Mouse (Mus musculus) embryo, embryonic 11 days (tissue): ENCODE data around the gene Pgghg.
A peak's percentile ranks its signal among the peaks of the same experiment; 100 is the strongest.

ENCODE experiments used
- DNase-seq: peaks from one replicate; pipeline ENCODE4 v3.0.0-alpha.2; 2015

Gene Pgghg

GRCm38 (mm10) chr7:140941222-140942051 lies at the start of gene Pgghg:
Gene Pgghg, plus strand, starts transcription at chr7:140941391.
- DNase-seq = peak; percentile 90

DNA sequence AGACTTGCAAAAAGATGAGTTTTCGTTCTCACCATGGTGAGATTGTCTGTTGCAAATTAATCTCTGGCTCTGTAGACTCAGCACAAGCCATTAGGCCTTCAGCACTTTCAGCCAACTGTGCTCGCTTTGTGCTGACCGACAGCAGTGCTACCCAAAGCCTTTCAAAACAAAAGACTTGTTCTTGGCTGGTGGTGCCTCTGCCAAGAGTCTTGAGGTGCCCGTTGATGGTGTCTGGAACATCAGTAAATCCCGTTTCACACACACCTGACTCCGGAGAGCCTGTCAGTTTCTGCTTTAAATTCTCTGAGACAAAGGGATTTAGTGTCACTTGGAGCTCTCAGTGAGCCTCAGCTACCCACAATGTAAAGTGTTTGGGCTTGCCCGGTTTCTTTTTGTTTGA lies 47.2 kb upstream of the Pgghg start:
- DNase-seq = no peak

- DNase-seq = no peak
These were observed 46.6 kb upstream of the Pgghg start for GRCm38 (mm10) chr7:140894611-140895010.

DNA sequence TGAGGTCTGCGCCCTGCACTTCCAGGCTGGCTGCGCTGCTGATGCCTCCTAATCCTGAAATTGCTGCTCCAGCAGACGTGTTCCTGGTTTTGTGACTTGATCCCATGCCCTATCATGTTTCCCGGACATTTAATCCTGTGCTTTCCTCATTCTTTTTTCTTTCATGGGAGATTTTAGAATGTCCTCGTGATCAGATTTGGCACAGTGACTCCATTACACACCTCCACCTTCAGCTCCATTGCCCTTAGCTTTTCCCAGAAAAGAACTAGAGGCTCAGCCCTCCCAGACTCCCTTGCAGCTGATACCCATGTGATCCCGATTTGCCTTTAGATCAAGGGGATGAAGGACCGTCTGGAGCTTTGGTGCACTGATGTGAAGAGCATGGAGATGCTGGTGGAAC lies 43.3 kb upstream of the Pgghg start:
- DNase-seq = no peak

DNA sequence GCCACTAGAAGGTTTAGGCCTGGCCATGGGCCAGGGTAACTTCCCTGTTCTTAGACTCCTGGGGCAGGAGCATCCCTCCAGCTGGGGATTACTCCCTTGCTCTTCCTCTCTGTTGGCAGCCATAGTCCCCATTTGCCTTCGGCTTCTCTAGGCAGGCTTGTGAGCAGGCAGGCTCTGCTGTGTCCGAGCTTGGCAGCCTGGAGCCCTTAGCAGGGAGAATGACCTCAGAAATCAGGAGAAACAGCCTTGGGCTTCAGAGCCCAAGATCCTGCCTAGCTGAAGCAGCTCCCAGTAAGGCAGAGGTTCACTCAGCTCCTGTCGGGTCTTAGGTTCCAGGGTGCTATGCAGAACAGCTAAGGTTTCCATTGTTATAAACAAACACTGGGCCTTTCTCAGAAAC lies 42.1 kb upstream of the Pgghg start:
- DNase-seq = no peak

- DNase-seq = no peak
These were observed 41.0 kb upstream of the Pgghg start, which contains the start of gene Cox8b for GRCm38 (mm10) chr7:140900220-140900619. Gene Cox8b, minus strand, starts transcription at chr7:140900446.

- no peak for DNase-seq
These were observed 38.9 kb upstream of the Pgghg start for GRCm38 (mm10) chr7:140902036-140902875.

DNA sequence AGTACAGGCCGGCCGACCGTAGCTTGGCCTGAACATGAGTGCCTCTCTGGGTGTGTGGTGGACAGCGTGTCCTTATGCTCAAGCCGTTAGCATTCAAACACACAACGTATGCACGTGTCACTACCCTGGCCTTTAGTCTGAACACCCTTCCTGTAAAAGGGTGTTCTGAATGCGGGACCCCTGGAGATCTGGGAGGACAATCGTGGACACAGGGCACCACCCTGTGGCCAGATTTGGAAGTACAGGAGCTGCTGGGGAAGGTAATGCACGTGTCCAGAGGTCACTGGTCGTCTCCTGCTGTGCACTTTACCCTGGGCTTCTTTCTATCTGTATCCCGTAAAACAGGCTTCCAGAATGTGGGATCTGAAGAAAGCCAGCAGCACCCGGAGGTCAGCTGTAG lies 38.0 kb upstream of the Pgghg start:
- DNase-seq = peak; percentile 77

GRCm38 (mm10) chr7:140905642-140906081 lies 35.5 kb upstream of the Pgghg start:
- no peak for DNase-seq

DNA sequence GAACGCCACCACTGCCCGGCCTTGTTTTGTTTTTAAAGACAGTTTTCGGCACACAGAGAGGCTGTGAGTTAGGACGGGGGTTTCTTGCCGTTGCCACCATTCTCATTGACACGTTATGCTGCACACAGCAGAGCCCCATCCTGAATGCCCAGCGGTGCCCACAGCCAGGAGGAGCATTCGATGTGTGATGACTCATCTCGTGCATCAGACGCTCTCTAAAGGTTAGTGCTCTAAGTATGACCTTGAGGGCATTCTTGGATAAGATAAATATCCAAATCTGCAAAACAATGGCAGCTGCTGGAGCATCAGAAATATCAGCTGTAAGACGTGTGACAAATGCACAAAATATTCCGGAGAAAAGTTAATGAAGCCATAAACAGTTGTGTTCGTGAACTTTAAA lies 34.1 kb upstream of the Pgghg start:
- no peak for DNase-seq

GRCm38 (mm10) chr7:140907697-140908096 lies 33.5 kb upstream of the Pgghg start:
- no peak for DNase-seq

DNA sequence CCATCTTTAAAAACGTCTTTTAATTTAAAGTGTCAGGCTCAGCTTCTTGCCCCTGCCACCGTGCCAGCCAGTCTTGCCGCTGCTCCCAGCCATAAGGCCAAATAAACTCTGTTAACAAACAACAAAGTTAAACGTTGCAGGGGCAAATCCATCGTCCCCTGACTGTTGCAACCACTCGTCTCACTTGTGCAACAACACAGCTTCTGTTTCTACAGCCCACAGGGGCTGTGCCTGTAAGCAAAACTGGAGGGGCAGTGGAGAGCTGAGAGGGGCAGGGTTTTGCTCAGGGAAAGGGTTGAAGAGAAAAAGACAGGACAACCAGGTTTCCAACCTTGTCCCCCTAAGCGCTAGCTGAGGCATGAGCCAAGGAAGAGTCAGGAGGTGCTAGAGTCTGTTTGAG lies 33.0 kb upstream of the Pgghg start:
- no peak for DNase-seq

DNA sequence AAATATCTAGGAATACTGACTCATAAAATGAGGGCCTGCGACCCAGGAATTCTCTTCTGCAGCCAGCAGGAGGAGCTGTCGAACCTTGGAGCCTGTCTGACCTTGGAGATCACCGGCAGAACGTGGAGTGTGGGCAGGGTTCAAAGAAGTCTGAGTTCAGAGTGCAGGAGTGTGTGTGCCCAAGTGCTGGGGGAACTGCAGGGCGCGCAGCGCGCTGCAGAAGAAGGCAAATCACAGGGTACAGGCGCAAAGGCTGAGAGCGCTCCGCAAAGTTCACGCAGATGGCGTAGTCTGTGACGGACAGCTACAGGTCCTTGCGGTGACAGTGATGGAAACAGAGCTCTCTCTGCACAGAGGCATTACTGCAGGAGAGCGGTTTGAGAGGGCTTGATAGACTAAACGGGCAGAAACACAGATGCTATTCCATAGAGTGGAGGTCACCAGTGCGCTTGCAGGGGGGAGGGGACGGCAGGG lies 32.5 kb upstream of the Pgghg start:
- DNase-seq = peak; percentile 90

GRCm38 (mm10) chr7:140912293-140912692 lies 28.9 kb upstream of the Pgghg start:
- no peak for DNase-seq

GRCm38 (mm10) chr7:140912846-140913482 lies 28.2 kb upstream of the Pgghg start:
- DNase-seq = no peak

DNA sequence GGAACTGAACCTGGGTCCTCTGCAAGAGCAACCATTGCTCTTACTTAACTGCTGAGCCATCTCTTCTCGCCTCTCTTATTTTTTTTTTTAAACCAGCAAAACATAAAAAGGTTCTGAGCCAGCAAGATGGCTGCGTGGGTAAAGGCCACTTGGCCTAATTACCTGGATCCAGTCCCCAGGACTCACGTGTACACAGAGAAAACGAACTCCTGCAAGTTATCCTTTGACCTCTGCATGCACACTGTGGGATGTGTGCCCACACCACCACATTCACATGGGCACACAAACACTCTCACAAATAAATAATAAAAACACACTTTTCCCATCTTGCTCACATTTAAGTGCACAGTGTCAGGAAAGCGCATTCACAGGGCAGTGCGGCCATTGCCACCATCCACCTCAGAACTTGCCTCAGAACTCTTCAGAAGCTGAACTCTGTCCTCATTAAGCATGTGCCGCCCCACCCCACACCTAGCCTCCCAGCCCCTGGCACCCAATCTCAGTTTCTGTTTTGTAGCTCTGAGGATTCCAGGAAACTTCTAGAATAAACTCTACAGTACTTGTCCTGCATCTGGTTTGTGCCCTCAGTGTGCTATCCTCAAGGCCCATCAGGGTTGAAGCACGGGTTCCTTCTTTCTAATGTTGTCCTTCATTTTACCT lies 27.0 kb upstream of the Pgghg start:
- DNase-seq = no peak

DNA sequence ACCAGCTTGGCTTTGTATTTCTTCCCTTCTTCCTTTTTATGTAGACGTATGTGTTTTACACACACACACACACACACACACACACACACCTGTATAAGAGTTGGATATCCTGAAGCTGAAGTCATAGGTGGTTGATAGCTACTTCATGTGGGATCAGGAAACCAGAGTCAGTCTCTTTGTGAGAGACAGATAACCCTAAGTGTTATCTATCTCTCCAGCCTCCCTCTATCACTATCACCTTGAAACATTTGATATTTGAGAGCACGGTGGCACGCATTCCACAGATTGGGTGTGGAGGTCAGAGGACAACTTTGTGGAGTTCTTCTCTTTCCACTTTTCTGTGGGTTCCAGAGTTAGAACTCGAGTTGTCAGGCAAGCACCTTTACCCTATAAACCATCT lies 21.3 kb upstream of the Pgghg start:
- DNase-seq = no peak

DNA sequence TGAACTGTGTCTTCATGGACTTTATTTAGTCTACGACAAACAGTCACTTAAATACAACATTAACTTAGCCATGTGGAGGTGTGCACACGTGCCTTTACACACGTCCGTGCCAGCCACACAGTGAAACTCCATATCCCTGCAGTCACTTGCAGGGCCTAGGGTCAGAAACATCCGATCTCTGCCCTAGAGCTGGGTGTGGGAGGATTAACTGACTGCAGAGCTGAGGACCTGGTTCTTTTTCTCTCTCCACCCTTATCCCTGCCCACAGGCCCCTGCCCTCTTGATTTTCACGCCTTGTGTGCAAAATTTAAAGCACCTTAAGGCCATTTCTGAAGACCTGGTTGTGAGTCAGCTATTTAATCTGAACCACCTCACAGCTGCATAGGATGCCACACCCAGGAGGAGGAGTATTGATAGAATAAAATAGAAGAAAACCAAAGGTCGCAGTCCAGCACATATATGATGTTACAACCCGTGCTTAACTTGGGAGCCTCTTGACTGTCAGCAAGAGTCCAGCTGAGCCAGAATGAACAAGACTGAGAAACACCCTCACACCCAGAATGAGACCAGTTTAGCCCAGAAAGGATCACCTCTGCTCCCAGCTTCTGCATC lies 20.7 kb upstream of the Pgghg start, which contains the start of gene Nlrp6:
Gene Nlrp6 (plus strand): TSS at position 485 of the 612 bp plus-strand sequence.
- no peak for DNase-seq

- no peak for DNase-seq
These were observed 19.8 kb upstream of the Pgghg start for GRCm38 (mm10) chr7:140921225-140921975.

DNA sequence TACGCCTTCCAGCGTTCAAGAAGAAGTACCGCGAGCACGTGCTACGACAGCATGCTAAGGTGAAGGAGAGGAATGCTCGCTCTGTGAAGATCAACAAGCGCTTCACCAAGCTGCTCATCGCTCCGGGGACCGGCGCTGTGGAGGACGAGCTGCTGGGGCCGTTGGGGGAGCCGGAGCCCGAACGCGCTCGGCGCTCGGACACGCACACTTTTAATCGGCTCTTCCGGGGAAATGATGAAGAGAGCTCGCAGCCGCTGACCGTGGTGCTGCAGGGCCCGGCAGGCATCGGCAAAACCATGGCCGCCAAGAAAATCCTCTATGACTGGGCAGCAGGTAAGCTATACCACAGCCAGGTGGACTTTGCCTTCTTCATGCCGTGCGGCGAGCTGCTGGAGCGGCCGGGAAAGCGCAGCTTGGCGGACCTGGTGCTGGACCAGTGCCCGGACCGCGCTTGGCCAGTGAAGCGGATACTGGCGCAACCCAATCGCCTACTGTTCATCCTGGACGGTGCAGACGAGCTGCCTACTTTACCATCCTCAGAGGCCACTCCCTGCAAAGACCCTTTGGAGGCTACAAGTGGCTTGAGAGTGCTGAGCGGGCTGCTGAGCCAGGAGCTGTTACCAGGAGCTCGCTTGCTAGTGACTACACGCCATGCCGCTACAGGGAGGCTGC lies 18.7 kb upstream of the Pgghg start:
- DNase-seq = peak; percentile 64
